Mouse (Mus musculus) NIH3T3 (cell line): Measurements from ENCODE around the gene Nanos2.
A peak's percentile ranks its signal among the peaks of the same experiment; 100 is the strongest.

Source experiments
- DNase-seq: peaks from one replicate; pipeline ENCODE4 v3.0.0-alpha.2; 2012; ENCODE audit warnings: low read depth

Nanos2 gene

GRCm38 (mm10) chr7:18987100-18987499 lies at the start of gene Nanos2:
Gene Nanos2 (plus strand): TSS chr7:18987400.
- DNase-seq: no peak

DNA sequence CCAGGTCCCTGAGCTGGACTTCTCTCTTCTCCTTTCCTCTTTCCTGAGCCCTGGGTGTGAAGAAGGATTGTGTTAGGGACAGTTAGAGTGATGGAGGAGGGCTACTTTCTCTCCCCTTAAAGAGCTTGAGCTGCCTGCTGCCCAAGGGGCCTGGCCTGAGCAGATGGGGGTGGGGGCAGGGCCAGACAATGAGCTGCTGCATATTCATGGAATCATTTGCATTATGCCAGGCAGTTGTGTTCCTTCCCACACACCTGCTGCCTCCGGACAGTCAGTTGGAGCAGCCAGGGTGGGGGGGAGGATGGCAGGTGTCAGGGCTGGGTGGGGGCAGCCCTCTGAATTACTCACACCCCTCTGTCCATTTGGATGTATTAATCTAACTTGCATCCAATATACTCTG lies 44.8 kb upstream of the Nanos2 start:
- no peak for DNase-seq

DNA sequence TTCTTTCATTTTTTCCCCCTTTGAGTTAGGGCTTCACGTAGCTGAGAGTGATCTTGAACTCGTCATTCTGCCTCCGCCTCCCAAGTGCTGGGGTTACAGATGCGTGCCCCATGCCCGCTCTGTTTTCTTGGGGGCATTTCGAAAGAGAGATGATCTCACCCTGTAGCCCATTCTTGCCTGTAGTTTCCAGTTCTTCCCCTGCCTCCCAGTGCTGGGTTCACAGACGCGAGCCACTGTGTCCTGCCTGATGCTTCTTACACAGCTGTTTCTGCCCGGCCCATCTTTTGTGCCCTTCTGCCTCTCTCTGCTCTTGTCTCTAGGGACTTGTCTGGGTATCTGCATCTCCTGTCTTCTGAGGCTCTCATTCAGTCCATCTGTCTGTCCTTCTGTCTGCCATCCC lies 44.4 kb upstream of the Nanos2 start:
- no peak for DNase-seq

DNA sequence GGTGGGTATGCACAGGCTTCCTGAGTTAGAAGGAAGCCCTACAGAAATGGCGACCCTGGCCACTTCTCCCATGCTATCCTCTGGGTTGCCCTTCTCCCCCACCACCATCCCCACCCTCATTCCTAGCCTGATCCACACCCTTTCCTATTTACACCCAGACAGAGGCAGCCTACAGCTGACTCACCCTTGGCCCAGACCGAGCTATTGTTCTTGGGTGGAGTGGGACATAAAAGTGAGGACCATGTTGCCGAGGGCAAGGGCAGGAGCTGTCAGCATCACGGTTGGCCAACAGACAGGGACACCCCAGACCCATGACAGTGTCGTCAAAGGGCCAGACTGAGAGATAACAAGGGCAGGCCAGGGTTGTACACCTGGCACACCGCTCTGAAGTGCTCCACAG lies 39.0 kb upstream of the Nanos2 start:
- DNase-seq: no peak

- DNase-seq: no peak
Measured at GRCm38 (mm10) chr7:18949781-18950522, 37.2 kb upstream of the Nanos2 start.

DNA sequence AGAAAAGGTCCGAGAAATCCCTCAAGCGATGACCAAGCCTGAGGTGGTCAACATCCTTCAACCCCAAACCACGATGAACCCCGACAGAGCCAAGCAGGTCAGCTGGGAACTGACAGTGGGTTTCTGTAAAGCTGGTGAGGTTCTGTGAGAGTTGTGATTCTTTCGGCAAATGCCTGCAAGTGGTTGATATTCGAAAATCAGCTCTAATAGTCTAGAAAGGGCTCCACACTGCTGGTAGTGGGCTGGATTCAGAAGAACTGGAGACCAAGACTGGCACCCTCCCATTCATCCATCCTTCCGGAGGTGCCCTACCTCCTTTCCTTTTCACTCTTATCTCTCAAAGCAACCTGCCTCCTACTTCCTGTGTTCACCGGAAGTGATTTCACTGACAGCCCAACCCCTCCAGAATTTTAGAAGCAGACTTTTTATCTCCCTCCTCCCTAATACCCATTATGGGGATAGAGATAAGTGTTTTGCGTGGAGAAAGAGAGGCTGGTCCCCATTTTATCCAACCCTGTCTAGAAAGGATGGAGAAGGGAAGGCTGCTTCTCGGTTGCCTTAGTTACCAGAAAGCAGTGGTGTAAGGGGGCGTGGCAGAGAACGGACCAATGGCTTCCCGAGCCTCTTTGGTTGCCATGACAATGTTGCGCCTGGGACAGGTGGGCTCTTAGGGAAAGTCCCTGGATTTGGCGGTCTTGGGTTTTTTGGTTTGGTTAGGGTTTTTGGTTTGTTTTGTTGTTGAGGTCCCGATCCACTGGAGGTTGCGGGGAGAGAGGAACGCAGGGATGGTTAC lies 36.5 kb upstream of the Nanos2 start:
- DNase-seq: no peak

DNA sequence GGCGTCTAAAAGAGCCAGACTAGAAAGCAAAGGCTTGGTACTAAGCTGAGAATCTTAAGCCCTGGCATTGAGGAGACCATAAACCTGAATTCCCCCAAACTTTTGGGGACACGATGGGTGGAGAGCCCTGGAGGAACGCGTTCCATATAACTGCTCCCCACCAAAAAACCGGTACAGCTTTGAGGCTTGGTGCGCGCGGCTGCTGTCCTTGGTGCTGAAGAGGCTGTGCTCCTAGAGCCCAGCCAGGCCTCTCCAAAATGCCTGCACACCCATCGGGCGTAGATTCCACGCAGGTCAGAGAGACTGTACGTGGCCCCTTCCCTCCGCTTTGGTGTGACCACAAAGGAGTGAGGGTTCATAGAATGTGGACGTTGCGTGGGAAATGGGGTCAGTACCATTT lies 35.8 kb upstream of the Nanos2 start:
- DNase-seq: peak; percentile 81

- peak; percentile 88 for DNase-seq
Measured at GRCm38 (mm10) chr7:18957569-18958383, 29.4 kb upstream of the Nanos2 start.

GRCm38 (mm10) chr7:18958384-18958766 lies 28.8 kb upstream of the Nanos2 start:
- DNase-seq: no peak

- DNase-seq: peak; percentile 25
Measured at GRCm38 (mm10) chr7:18959446-18959845, 27.8 kb upstream of the Nanos2 start.

DNA sequence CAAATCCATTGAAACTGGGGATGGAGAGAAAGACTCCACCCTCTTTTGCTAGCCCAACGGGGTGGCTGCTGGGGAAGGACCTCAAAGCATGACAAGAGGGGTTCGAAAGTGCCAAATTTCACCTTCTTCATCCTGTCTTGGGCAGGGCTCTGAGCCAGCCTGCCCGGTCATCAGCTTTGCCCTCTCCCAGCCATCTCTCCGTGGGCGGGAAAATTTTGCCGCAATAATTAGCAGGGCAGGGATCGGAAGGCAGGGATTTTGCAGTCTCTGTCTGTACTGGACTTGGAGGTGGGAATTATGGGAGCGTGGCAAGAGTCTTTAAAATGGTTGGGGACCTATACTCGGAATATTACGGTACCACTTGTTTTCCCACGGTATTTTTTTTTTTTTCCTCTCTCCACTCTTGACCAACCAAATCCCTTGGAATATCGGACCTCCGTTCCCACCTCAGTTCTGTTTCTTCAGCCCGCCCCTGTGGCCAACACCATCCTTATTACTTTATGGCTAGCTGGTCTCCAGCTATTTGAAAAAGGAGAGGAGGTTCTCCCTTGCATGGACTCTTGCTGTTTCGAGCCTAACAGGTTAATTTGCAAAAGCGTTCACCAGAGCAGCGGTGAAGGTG lies 24.9 kb upstream of the Nanos2 start:
- DNase-seq: peak; percentile 30

- DNase-seq: no peak
Measured at GRCm38 (mm10) chr7:18962795-18963194, 24.4 kb upstream of the Nanos2 start.

- no peak for DNase-seq
Measured at GRCm38 (mm10) chr7:18963294-18963843, 23.8 kb upstream of the Nanos2 start.

DNA sequence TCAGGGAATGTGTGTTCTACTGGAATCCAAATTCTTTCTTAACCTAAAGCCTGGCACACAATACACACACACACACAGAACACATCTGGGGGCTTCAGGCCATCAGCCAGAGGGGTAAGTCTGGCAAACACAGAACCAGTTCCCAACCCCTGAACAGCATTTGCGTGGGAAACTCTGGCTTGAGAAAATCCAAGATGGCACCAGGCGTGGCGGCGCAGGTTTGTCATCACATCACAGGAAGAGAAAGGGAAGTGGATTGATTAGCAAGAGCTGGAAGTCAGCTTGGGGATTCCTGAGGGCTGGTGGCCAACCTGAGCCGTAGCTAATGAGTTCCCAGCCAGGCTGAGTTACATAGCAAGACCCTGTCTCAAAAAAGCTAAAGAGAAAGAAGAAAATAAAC lies 21.9 kb upstream of the Nanos2 start:
- no peak for DNase-seq

DNA sequence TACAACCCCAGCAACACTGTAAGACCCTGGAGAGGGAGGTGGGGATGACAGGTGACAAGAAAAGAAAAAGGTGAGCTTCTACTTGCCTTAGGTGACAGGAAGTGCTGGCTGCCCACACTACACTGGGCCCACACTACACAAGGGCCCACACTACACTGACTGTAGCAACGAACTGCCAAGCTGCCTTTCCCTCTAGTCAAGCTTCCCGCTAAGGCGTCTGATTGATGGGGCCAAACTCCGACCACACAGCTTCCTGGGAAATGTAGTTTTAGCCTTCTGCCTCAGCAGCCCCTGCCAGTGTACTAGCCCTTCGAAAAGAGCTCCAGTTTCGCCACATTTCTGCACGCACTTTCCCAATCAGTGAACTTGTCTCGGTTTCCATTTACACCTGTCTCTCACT lies 19.6 kb upstream of the Nanos2 start:
- peak; percentile 56 for DNase-seq

- DNase-seq: peak; percentile 28
Measured at GRCm38 (mm10) chr7:18970956-18971355, 16.2 kb upstream of the Nanos2 start.

- peak; percentile 14 for DNase-seq
Measured at GRCm38 (mm10) chr7:18978381-18978780, 8.8 kb upstream of the Nanos2 start.

DNA sequence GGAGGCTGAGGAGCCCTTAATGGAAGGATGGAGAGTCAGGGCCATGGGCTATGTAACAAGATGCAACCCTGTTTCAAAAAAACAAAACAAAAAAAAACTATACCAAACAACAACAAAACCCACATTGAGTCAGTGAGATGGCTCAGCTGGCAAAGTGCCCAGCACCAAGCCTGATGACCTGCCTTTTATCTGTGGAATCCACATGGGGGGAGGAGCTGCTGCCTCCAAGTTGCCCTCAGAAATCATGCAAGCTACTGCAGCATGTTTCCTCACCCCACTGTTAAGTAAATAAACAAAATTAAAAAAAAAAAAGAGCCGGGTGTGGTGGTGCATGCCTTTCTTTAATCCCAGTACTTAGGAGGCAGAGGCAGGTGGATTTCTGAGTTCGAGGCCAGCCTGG lies 697 bp upstream of the Nanos2 start:
- DNase-seq: no peak

GRCm38 (mm10) chr7:18987747-18988146 lies 547 bp downstream of the Nanos2 start:
- no peak for DNase-seq

DNA sequence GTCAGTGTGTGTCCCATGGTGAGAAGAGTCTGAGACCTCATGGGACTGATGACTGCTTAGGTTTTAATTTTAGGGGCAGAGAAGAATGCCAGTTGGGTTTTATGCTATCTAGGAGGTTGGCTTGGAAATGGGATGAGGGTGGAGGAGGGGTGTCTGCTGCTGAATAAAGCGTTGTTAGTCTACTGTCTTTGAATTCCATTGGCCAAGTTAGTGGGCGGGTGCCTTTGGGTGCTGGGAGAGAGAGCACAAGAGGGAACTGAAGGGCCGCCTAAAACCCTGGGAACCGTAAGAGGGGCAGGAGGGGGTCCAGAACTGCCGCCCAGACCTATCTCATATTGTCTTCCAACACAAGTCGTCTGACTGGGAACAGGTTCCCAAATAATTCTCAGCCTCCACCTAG lies 1.6 kb downstream of the Nanos2 start:
- no peak for DNase-seq

- peak; percentile 66 for DNase-seq
Measured at GRCm38 (mm10) chr7:18989995-18990394, 2.8 kb downstream of the Nanos2 start.
